Mouse (Mus musculus) adrenal gland, adult 8-10 months (tissue): Measurements from ENCODE around the gene Twist1. TPM values are rescaled to one million over a fixed set of nuclear protein-coding genes. Genes with fewer than 3 reads are reported as not detected.

Experiments used
- DNase-seq: peaks from one replicate; pipeline ENCODE4 v3.0.0; 2022
- total RNA-seq, 4 experiments: library from RNA; stranded (reverse); gene quantifications; 2 replicates each; pipeline ENCODE4 v1.2.4; 2022

Twist1 gene
- total RNA-seq, 4 experiments from 2014 or later: 4.9 to 7.5 (median 5.8) TPM

- no peak for DNase-seq
Observed at GRCm38 (mm10) chr12:33966490-33967415, 9.3 kb downstream of the Twist1 start.

GRCm38 (mm10) chr12:33967514-33967913 is 10.0 kb downstream of the Twist1 start:
- no peak for DNase-seq

- DNase-seq: no peak
Observed at GRCm38 (mm10) chr12:33968041-33968897, 10.8 kb downstream of the Twist1 start.

GRCm38 (mm10) chr12:33968898-33969178 is 11.4 kb downstream of the Twist1 start:
- no peak for DNase-seq

GRCm38 (mm10) chr12:33980159-33980558 is 22.7 kb downstream of the Twist1 start:
- DNase-seq: no peak

GRCm38 (mm10) chr12:33981433-33981832 is 24.0 kb downstream of the Twist1 start:
- no peak for DNase-seq

- DNase-seq: no peak
Observed at GRCm38 (mm10) chr12:33993127-33993526, 35.7 kb downstream of the Twist1 start.

Other genes with a start within 250 kb of the Twist1 start
- not detected for gene Ferd3l, start 29.2 kb upstream of the Twist1 start, total RNA-seq